Mouse (Mus musculus) olfactory bulb, adult 2 months (tissue): ENCODE measurements around the gene Clasrp.

Experiments
- CTCF ChIP-seq: fragments of 200-500 bp; IDR thresholded peaks from 2 replicates; pipeline ENCODE4 v1.5.1; 2012; ENCODE audit warnings: low read depth, mild to moderate bottlenecking, low read length, moderate library complexity; ENCODE audit not compliant: insufficient read depth
- POLR2A ChIP-seq: fragments of 200-500 bp; IDR thresholded peaks from 2 replicates; pipeline ENCODE4 v1.6.1; 2012; ENCODE audit warnings: mild to moderate bottlenecking, low read depth, low read length, moderate library complexity; ENCODE audit not compliant: insufficient read depth

- TF ChIP-seq POLR2A, result no peak
- no peak for TF ChIP-seq CTCF
These were observed 40.4 kb downstream of the Clasrp start for GRCm38 (mm10) chr7:19563884-19564283.
